Mouse (Mus musculus): ENCODE data around the gene 1700016K19Rik.

The 1700016K19Rik gene

GRCm38 (mm10) chr11:75999440-76000155 lies at the start of gene 1700016K19Rik:
Gene 1700016K19Rik, plus strand, starts transcription at chr11:75999912.
- peak; percentile 80 for DNase-seq

GRCm38 (mm10) chr11:75950459-75950858 lies 49.3 kb upstream of the 1700016K19Rik start:
- DNase-seq = no peak

- no peak for DNase-seq
These were observed 47.8 kb upstream of the 1700016K19Rik start for GRCm38 (mm10) chr11:75951895-75952294.

- no peak for DNase-seq
These were observed 44.8 kb upstream of the 1700016K19Rik start for GRCm38 (mm10) chr11:75954896-75955295.

- DNase-seq = no peak
These were observed 43.1 kb upstream of the 1700016K19Rik start for GRCm38 (mm10) chr11:75956651-75957050.

- no peak for DNase-seq
These were observed 42.4 kb upstream of the 1700016K19Rik start for GRCm38 (mm10) chr11:75957124-75957832.

- no peak for DNase-seq
These were observed 37.9 kb upstream of the 1700016K19Rik start for GRCm38 (mm10) chr11:75961782-75962181.

GRCm38 (mm10) chr11:75963730-75964475 lies 35.8 kb upstream of the 1700016K19Rik start:
- no peak for DNase-seq

- DNase-seq = no peak
These were observed 35.3 kb upstream of the 1700016K19Rik start for GRCm38 (mm10) chr11:75964476-75964730.

GRCm38 (mm10) chr11:75965674-75966400 lies 33.9 kb upstream of the 1700016K19Rik start:
- peak; percentile 25 for DNase-seq

GRCm38 (mm10) chr11:75966401-75967372 lies 33.0 kb upstream of the 1700016K19Rik start:
- peak; percentile 68 for DNase-seq

GRCm38 (mm10) chr11:75968761-75969160 lies 31.0 kb upstream of the 1700016K19Rik start:
- DNase-seq = no peak

- no peak for DNase-seq
These were observed 29.1 kb upstream of the 1700016K19Rik start for GRCm38 (mm10) chr11:75970629-75971028.

GRCm38 (mm10) chr11:75972188-75972587 lies 27.5 kb upstream of the 1700016K19Rik start:
- no peak for DNase-seq

GRCm38 (mm10) chr11:75972916-75973567 lies 26.7 kb upstream of the 1700016K19Rik start:
- DNase-seq = no peak

GRCm38 (mm10) chr11:75973988-75974387 lies 25.7 kb upstream of the 1700016K19Rik start:
- peak; percentile 21 for DNase-seq

- DNase-seq = no peak
These were observed 23.0 kb upstream of the 1700016K19Rik start for GRCm38 (mm10) chr11:75976748-75977147.

- no peak for DNase-seq
These were observed 21.7 kb upstream of the 1700016K19Rik start for GRCm38 (mm10) chr11:75978051-75978450.

GRCm38 (mm10) chr11:75980413-75980812 lies 19.3 kb upstream of the 1700016K19Rik start:
- DNase-seq = no peak

- DNase-seq = no peak
These were observed 16.5 kb upstream of the 1700016K19Rik start for GRCm38 (mm10) chr11:75983194-75983593.

- no peak for DNase-seq
These were observed 15.1 kb upstream of the 1700016K19Rik start for GRCm38 (mm10) chr11:75984581-75984980.
